Mouse (Mus musculus): ENCODE results near the gene Ndufa11.

Ndufa11 gene

DNA sequence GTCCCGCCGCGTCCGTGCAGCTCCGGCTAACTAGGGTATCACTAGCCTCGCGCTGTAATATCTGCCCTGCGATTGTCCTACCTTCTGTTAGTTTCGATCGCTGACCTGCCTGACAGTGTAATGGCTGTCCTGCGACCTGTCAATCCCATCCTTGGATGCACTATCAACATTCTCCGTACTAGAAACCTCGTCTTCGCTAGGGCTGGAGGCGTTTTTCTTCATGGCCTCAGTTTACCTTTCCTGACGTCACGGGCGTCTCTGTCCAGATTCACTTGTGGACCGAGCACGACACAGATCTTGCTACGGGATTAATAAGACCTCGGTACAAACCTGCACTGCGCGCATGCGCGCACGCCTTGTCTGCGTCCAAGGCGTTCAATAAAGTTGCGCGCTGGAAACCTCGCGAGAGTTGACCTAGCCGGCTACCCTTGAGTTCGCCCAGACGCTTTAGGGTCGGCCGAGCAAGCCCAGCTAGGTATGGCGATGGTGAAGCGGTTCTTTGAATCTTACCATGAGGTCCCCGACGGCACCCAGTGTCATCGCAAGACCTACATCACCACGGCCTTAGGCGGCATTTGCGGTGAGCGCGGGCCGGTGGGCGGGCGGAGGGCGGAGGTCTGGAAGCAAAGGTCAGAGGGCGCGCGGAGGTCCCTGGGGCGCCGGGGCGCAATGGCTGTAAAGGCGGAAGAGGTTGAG, at the start of gene Ndufa11, which contains the start of gene Vmac:
Gene Ndufa11 (plus strand): TSS at position 405 of the 696 bp plus-strand sequence.
Gene Vmac (minus strand): TSS at position 660 of the 696 bp plus-strand sequence.
- peak; percentile 96 for DNase-seq (ENCODE audit: low spot score)

DNA sequence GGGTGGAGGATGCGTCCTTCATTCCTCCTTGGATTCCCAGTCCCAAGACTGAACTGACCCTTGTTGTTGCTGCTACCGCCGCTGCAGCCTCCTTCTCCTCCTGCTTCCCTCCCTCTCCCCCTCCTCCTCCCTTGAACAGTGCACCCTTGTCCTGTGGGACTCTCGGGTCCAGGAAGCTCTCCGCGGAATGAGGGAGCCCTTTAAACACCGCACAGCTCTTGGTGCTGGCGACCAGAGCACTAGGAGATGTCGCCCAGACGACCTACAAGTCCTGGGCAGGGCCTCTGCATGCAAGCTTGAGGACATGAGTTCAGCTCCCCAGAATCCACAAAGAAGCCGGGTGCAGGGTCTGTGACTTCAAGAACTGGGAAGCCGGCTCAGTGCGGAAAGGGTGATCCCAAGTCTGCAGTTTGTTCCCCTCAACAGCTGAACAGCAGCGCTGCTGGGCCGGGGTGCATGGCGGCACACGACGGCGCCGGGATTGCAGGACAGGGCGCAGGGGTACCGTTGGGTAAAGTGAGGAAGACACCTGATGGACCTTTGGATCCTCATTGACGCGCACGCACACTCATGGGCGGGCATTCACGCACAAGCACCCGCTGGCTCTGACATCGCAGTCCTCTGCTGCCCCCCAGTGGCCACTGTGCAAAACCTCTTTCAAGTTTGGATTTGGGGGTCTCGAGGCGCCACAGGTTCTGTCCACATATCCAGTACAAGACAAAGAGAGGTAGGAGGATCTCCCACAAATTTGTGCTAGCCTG, 49.0 kb upstream of the Ndufa11 start:
- DNase-seq (ENCODE audit: low spot score) = peak; percentile 71

DNA sequence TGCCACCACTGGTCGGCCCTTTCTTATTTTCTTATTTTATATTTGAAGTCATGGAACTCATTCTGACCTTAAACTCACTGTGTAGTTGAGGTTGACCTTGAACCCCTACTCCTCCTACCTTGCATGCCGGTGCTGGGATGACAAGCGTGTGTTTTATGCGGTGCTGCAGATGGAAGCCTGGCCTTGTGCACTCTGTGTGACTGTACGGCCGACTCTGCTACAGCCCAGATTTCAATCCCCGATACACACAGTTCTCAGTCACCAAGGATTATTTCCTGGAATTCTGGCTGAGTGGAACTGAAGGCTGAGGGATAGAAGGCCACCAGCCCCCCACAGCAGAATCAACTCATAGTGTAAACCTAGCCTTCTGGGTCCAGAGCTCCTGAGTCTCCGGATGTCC, 47.8 kb upstream of the Ndufa11 start:
- no peak for DNase-seq (ENCODE audit: low spot score)

DNA sequence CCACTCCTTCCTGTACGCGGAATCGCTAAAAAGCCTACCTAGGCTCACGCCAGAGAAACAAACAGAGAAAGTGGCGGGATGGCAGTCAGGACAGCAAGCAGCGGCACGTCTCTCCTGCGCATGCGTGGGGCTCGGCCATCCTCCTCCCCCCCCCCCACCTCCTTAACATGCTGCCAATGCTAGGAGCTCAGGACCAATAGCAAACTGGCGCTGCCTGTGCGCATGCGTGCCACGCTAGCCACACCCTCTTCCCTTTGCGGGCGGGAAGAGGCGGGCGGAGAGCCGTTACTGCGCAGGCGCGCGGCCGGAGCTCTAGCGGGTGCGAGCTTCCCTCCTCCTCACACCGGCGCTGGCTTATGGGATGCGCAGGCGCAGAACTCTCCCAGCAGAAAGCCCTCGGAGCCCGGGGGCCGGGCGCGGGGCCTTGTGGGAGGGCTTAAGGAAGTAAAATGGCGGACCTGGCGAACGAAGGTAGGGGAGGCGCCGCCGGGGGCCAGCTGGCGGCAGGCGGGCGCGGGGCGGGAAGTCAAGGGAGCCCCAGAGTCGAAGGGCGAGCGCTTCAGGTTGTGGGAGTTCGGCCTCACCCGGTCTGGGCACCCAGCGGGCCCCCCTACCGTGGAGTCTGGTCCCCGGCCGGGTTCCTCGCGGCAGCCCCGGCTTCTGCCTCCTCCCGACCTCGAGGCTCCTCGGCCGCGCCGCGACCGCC, 44.5 kb upstream of the Ndufa11 start, which contains the start of gene Ranbp3:
Gene Ranbp3 (plus strand): TSS at position 354 of the 706 bp plus-strand sequence.
- DNase-seq (ENCODE audit: low spot score) = peak; percentile 99

DNA sequence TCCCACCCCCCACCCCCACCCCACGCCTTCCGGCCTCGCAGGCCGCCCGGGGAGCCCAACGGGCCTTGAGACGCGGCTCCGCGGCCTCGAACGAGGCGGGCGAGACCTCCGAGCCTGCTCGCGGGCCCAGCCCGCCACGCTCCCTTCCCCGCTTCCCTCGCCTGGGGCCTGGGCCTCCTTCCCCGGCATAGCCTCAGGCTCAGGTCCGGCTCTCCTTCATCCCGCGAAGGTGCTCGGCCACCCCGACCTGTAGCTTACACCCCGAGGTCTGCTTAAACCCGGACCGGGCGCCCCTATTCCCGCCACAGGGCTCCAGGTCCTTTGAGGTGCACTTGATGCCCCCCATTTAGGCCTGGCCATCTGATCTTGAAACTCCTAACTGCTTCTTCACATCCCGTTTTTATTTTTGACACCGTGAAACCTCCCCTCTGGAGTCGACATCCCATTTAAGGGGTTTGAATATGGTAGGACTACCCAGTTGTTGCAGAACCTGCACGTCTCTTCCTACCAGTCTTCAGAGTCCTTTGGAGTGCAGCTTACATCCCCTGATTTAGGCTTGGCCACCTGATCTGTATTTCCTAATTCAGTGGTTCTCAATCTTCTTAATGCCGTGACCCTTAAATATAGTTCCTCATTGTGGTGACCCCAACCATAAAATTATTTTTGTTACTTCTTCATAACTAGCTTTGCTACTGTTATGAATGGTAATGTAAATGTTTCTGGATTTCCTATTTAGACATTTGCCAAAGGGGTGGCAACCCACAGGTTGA, 43.7 kb upstream of the Ndufa11 start:
- DNase-seq (ENCODE audit: low spot score) = no peak

DNA sequence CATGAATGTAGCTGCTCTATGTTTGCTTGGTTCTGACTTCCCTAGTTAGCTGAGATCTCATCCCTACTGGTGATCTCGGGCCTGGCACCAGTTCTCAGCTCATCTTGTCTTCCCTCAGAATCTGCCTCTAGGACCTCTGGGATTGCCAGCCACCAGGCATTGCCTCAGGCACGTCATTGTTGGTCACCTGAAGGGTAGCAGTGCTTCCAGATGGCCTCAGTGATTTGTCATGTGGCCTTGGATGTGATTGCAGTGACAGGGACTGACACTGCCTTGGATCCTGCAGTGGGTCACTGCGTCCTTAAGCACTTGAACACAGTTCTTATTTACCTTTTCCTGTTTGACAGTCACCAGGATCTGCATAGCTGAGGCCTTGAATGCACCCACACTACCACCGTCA, 35.8 kb upstream of the Ndufa11 start:
- no peak for DNase-seq (ENCODE audit: low spot score)

DNA sequence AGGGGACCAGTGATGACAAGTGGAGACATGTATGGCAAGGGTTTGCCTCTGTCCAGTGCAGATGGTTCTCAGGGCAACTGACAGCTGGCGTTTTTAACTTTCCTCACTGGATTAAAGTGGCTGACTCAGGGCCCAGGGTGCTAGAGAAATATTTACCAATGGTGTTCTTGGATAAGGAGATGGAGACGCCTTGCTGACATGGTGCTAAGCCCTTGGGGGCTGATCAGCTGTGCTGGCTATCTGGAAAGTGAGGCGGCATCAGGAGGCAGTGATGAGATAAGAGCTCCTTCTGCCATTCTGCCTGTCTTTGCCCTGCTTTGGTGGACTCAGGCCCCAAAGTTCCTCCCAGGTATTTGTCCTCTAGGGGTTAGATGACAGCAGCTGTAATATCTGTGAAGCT, 34.7 kb upstream of the Ndufa11 start:
- no peak for DNase-seq (ENCODE audit: low spot score)

DNA sequence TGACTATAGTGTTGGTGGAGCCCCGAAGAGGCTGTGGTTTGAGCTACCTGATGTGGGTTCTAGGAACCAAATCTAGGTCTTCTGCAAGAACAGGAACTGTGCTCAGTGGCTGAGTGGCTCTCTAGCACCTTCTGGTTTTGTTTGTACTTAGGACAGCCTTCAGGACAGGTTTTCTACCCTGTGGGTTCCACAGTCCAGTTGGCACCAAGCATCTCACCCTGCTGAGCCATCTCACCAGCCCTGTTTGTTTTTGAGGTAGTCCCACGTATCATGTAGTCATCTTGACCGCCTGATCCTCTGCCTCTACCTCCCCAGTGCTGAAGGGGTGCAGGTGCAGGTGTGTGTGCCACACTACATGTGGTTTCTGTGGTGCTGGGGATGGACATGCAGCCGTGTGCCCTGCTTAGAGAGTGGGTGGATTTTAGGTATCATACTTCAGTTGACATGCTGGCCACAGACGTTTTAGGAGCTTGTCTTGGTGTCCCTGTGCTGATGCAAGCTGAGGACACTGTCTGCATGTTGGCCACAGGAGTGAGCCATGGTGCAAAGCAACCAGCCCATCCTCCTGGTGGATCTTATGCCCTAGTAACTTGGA, 33.9 kb upstream of the Ndufa11 start:
- no peak for DNase-seq (ENCODE audit: low spot score)

DNA sequence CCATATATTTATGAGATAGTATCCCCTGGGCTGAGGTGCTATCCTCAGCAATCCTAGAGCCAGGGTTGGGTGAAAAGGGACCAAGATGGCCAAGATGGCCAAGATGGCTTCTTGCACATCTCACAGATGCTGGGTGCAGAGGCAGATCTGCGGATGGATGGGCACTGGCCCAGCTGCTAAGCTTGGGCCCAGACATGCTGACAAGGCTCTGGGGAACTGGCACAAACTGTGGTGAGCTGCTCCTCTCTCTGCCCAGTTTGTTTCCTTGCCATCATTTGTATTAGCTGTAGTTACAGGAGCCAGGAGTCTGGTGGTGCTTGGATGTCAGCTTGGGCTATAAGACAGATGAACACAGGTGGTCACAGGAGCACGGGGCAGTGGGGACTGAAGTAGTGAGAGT, 32.9 kb upstream of the Ndufa11 start:
- no peak for DNase-seq (ENCODE audit: low spot score)

DNA sequence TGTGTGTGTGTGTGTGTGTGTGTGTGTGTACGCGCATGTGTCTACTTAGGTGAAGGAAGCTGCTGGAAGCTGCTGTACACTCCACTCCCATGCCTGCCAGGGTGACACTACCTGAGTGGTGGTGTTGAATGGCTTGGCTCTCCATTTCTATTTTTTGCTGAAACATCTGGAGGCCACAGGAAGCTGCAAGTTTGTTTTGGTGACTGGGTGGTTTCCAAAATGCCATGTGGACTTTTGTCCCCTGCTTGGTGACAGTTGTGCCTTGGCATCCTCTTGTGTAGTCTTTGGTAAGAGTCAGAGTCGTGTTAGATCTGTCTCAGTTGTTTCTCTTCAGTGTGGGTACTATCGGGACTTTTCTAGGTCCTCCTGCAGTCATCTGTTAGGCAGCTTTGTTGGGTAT, 30.8 kb upstream of the Ndufa11 start:
- DNase-seq (ENCODE audit: low spot score) = no peak

DNA sequence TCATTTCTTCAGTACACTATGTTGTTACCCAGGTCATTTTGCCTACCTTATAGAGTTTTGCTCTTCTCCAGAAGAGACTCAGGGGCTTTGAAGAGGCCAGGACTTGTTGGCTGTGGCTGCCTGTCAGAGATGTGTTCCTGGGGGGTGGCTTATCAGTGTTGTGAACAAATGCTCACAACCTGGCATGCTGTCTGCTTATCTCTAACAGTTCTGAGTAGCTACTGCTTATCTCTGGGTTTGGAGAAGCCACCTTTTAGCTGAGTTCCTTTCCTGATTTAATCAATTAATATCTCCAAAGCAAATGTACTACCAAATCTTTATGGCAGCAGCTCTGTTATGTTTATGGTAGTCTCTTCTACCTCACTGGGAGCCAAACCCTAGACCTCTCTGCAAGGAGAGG, 29.5 kb upstream of the Ndufa11 start:
- DNase-seq (ENCODE audit: low spot score) = no peak

DNA sequence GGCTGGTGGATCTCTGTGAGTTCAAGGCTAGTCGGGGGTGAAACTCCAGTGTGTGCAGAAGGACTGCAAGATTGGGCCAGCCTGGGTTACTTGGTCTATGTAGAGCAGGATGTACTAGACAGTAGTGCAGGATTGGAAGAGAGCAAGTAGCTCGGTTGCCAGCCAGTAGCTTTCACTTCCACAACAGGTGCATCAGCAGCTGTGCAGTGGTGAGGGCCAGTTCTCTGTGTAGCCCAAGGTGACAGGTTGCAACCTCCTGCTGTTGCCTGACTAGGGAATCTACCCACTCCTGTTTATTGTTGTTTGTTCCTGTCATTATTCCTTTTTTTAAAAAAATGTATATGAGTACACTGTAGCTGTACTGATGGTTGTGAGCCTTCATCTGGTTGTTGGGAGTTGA, 28.9 kb upstream of the Ndufa11 start:
- DNase-seq (ENCODE audit: low spot score) = no peak

DNA sequence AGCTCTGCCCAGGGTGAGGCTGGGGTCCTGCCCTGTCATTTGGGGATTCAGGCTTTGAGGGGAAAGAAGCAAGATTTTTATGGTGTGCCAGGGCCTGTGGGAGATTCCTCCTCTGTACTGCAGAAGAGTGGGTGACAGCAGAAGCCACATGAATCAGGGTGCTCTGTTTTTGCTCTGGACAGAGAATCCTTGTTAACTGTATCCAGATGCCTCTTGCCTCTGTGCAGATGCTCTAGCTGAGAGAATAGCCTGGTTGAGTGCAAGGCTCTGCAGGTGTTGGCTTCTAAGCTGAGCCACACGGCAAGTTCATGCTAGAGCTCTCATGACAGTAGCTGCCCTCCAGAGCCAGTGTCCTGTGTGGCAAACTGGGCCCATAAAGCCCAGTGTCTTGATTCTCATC, 24.2 kb upstream of the Ndufa11 start:
- DNase-seq (ENCODE audit: low spot score) = no peak

DNA sequence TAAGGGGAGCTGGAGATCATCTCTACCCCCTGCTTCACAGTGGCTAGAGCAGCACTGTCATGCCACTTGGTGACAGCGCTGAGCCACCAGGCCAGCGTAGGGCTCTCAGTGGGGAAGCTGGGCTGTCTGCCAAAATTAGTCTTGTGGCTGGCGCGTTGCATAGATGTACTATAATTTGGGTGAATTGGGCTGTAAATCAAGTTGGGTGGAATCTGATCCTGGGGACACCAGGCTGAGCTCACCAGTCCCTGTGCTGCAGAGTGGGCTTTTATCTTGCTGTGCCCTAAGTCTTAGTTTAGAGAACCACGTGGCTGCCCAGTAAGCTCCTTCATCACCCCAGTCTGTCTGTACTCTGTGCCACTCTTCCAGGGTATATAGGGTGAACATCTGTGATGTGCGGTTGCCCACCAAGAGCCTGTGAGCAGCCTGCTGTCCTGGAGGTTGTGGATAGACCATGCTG, 23.7 kb upstream of the Ndufa11 start:
- DNase-seq (ENCODE audit: low spot score) = peak; percentile 80

DNA sequence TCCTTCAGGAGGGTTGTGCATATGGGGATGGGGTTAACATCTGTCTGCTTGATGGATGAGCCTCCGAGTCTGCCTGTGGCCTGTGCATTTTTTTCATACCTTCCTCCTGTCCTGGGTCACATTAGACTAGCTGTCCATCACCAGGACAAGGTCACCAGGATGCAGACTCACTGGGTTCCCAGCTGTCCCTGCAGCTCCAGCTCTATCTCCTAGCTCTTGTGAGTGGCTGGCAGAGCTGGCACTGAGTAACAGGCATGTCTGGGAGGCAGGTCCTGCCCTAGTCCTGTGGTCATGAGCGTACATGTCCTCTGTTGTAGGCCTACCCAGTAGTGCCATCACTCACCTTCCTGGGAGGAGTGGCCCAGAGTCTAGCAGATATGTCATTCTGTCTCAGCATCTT, 17.1 kb upstream of the Ndufa11 start:
- no peak for DNase-seq (ENCODE audit: low spot score)

DNA sequence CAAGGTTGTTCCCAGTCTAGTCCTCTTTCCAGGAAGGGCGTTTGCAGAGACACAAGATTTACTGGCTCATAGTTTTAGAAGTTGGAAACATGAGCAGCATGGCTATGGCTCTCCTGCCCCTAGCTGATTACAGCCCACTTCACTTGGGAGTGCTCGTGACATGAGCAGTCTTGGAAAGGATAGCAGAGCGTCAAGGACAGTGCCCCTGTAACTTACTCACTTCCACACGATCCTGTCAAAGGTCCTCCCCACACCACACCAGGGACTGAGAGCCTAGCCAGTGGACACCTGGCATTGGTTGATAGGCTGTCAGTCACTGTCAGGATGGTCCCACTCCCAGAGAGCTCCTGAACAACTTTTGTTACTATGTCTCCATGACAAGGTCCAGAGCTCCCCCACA, 14.5 kb upstream of the Ndufa11 start:
- no peak for DNase-seq (ENCODE audit: low spot score)

DNA sequence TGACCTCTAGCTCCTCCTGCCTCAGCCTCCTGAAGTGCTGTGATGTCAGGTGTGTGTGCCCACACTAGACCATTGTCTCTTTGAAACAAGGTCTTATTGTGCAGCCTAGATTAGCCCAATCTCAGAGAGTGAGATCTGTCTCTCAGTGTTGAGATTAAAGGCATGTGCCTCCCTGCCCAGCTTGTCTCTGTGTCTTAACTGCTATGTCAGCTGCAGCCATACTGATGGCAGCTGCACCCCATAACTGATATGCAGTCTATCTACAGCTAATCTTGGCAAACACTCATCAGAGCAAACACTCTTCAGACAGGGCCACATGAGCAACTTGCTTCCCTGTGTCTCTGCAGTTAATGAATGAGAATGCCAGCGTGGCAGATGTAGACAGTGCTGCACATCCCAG, 11.1 kb upstream of the Ndufa11 start:
- no peak for DNase-seq (ENCODE audit: low spot score)

DNA sequence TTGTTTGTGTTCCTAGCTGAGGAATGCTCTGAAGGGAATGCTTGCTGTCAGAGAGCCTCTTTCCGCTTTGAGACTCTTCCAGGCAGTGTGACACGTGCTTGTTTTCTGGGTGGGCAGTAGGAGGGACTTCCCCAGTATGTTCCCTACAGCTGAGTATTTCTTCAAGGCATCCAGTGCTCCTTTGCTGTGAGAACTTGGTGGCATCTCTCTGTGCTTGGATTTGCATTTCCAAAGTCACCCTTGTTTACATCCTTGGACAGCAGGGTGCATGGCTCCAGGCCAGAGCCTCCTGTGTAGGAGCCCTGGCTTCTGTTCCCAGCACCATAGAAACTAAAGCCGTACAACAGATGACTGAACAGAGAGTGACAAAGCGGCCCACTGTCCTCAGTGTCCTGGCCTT, 8.9 kb upstream of the Ndufa11 start:
- DNase-seq (ENCODE audit: low spot score) = no peak

DNA sequence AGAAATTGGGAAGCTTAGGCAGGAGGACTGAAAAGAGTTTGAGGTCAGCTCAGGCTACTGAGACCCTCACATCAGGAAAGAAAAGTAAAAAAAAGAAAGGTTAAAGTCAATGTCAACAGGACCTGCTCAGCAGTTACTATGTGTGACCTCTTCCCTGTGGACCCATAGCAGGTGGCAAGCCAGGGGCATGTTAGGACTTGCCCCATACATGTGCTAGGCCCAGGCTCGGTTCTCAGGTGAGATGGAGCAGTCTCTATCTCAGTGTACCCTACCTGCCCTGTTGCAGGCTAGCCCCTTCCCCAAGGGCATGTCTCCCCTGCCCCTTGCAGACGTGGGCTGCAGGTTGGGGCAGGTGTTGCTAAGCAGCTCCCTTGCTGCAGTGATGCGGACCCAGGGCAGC, 7.9 kb upstream of the Ndufa11 start:
- no peak for DNase-seq (ENCODE audit: low spot score)

DNA sequence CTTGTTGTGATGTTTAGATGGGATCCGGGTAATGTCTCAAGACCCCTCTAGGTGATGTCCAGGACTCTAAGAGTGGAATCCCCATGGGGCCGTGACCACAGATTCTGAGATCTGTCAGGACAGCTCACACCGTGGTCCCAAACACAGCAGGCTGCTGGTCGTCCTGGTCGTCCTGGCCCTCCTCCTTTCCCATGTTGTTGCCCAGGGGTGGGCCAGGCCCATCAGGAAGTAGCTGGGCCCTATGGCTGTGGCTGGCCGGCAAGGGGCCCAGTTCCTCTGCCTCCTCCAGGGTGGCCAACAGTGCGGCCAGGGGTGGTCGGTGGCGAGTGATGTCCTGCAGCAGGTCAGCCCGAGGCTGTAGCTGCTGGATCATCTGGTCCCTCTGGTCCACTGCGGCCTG, 2.2 kb upstream of the Ndufa11 start:
- no peak for DNase-seq (ENCODE audit: low spot score)

DNA sequence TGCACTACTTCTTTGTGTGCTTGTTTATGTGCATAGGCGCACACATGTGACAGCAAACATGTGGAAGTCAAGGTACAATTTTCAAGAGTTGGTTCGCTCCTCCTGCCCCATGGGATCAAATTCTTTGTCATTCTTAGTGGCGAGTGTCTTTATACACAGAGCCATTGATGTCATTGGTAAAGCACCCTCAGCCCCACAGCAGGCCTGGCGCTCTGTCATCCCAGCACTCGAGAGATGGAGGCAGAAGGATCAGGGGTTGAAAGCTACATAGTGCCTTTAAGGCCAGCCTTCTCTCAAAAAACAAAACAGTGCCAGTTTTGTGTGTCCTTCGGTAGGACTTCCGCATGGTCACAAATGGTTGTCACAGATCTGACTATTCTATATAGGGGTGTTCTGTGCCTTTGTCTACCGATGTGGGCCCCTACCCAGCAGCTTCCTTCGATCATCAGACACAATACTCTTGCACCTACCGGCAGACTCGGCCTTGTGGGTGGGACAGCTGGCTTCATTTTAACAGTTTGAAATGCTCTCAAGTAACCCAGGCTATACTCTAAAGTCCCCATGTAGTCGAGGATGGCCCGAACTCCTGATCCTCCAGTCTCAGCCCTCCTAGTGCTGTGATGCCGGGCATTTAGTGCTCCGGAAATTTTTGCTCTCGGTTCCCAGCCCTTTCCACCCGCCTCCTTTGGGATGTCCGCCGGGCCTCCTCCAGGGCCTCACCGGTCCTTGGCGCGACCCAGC, 1.5 kb upstream of the Ndufa11 start:
- no peak for DNase-seq (ENCODE audit: low spot score)
